Mouse (Mus musculus) G1E-ER4 (cell line): ENCODE measurements at regions not wholly inside any gene's neighbourhood (a gene's known extent, or its start where the extent isn't known, plus 50 kb on each side); places are given as distances from the start of the nearest gene placed in this dataset.

Experiments
- GATA1 ChIP-seq: IDR thresholded peaks from one replicate; pipeline ENCODE4 v1.8.0; 2012; ENCODE audit warnings: low read length, inconsistent platforms

- no peak for TF ChIP-seq GATA1
Observed at GRCm38 (mm10) chr10:16637006-16637405, 1086.0 kb upstream of the Cited2 start.

GRCm38 (mm10) chr10:16638111-16638510, 1084.9 kb upstream of the Cited2 start:
- no peak for TF ChIP-seq GATA1

- TF ChIP-seq GATA1: no peak
Observed at GRCm38 (mm10) chr10:16640136-16640535, 1082.9 kb upstream of the Cited2 start.

GRCm38 (mm10) chr10:16650120-16650519, 1072.9 kb upstream of the Cited2 start:
- TF ChIP-seq GATA1: no peak

- TF ChIP-seq GATA1: no peak
Observed at GRCm38 (mm10) chr10:16652450-16652849, 1070.6 kb upstream of the Cited2 start.

- no peak for TF ChIP-seq GATA1
Observed at GRCm38 (mm10) chr10:16664483-16664882, 1058.5 kb upstream of the Cited2 start.

- no peak for TF ChIP-seq GATA1
Observed at GRCm38 (mm10) chr10:16670286-16670685, 1052.7 kb upstream of the Cited2 start.

- no peak for TF ChIP-seq GATA1
Observed at GRCm38 (mm10) chr10:16681001-16681400, 1042.0 kb upstream of the Cited2 start.

GRCm38 (mm10) chr10:16685352-16685751, 1037.7 kb upstream of the Cited2 start:
- TF ChIP-seq GATA1: no peak

GRCm38 (mm10) chr10:16706976-16707375, 1016.0 kb upstream of the Cited2 start:
- TF ChIP-seq GATA1: no peak

GRCm38 (mm10) chr10:16713143-16713542, 1009.9 kb upstream of the Cited2 start:
- no peak for TF ChIP-seq GATA1

- TF ChIP-seq GATA1: no peak
Observed at GRCm38 (mm10) chr10:16714065-16714464, 1009.0 kb upstream of the Cited2 start.

GRCm38 (mm10) chr10:16714526-16714925, 1008.5 kb upstream of the Cited2 start:
- no peak for TF ChIP-seq GATA1

GRCm38 (mm10) chr10:16742246-16742645, 980.8 kb upstream of the Cited2 start:
- TF ChIP-seq GATA1: no peak

GRCm38 (mm10) chr10:16751546-16751945, 971.5 kb upstream of the Cited2 start:
- TF ChIP-seq GATA1: no peak

GRCm38 (mm10) chr10:16789641-16790243, 933.3 kb upstream of the Cited2 start:
- no peak for TF ChIP-seq GATA1

GRCm38 (mm10) chr10:16803978-16804377, 919.0 kb upstream of the Cited2 start:
- no peak for TF ChIP-seq GATA1

- no peak for TF ChIP-seq GATA1
Observed at GRCm38 (mm10) chr10:16810716-16811115, 912.3 kb upstream of the Cited2 start.
